Mouse (Mus musculus) hindbrain, embryonic 10.5 days (tissue): Measurements from ENCODE around the gene Foxe1. TPM values are rescaled to one million over a fixed set of nuclear protein-coding genes. Genes with fewer than 3 reads are reported as not detected.

Source experiments
- DNase-seq: peaks from one replicate; pipeline ENCODE4 v3.0.0-alpha.2; 2017; ENCODE audit warnings: low spot score
- H3K27ac ChIP-seq: fragments of 300-500 bp; sonication (generic); 2 replicates; pipeline ENCODE4 v1.5.1; 2016; ENCODE audit warnings: mild to moderate bottlenecking, moderate library complexity
- H3K27me3 ChIP-seq: fragments of 300-500 bp; sonication (generic); 2 replicates; pipeline ENCODE4 v1.6.1; 2016; ENCODE audit warnings: mild to moderate bottlenecking; ENCODE audit not compliant: poor library complexity, insufficient read depth, severe bottlenecking
- H3K36me3 ChIP-seq: fragments of 300-500 bp; sonication (generic); 2 replicates; pipeline ENCODE4 v1.6.1; 2016; ENCODE audit warnings: mild to moderate bottlenecking, moderate library complexity
- H3K4me1 ChIP-seq: fragments of 300-500 bp; sonication (generic); replicated peaks from 2 replicates; pipeline ENCODE4 v1.6.1; 2016; ENCODE audit warnings: mild to moderate bottlenecking
- H3K4me3 ChIP-seq: fragments of 300-500 bp; sonication (generic); 2 replicates; pipeline ENCODE4 v1.5.1; 2016; ENCODE audit warnings: mild to moderate bottlenecking, moderate library complexity
- H3K9me3 ChIP-seq: fragments of 300-500 bp; sonication (generic); 2 replicates; pipeline ENCODE4 v1.6.1; 2016; ENCODE audit warnings: mild to moderate bottlenecking, moderate library complexity
- WGBS: fragments of 180-500 bp; shearing (Covaris S2); methylation state at CpG from one replicate; pipeline ENCODE4 v1.1.7; 2016; 5-methylcytosine and 5-hydroxymethylcytosine counted together
- polyA plus RNA-seq: library from polyadenylated mRNA; unstranded; fragments of >200 nt; fragmentation: Nextera tagmentation; extraction: Ambion mirVana; gene quantifications from 2 replicates; pipeline ENCODE4 v1.2.1, GENCODE M21; 2016

Foxe1 gene
- polyA plus RNA-seq, 1 experiment from 2014 or later = 0.60 TPM

- Histone ChIP-seq H3K9me3 (no peaks in the 10 kb centered on the region), H3K4me1 (no peaks in the 10 kb centered on the region; the same call in 1 of the 2 replicates), H3K27me3 (no peaks in the 10 kb centered on the region), H3K4me3 (peak overlapping the region; percentile 69), H3K27ac (peak overlapping the region; percentile 98), H3K36me3 (peaks cover 23% of the 10 kb centered on the region)
- peak; percentile 50 for DNase-seq
- 3% methylated on average over 24 of the region's 24 CpGs for WGBS
Measured at GRCm38 (mm10) chr4:46389612-46390341, 46.4 kb downstream of the Foxe1 start.

DNA sequence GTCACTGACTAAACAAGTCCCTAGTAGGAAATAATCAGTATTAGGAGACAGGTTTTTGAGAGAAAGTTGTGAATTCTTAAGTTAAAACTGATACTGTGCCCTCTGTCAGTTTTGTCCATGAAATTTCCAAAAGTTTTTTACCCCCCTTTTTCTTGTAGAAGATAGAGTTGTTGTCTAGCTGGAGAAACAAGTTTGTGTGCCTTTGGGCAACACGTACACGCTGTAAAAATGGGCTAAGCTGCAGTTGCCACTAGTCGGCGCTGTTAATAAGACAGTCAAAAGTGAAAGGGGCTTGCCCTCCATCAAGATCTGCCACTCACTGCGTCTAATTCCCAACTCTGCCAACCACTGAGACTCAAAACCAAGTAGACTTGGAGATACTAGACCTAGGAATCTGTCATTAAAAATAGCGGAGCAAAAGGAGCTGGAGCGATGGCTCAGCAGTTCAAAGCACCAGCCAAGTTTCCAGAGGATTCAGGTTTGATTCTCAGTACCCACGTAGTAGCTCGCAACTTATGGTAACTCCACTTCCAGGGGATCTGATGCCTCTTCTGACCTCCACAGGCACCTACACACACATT lies 47.1 kb downstream of the Foxe1 start:
- Histone ChIP-seq H3K36me3 (peaks cover 16% of the 10 kb centered on the region), H3K27ac (peak overlapping the region; percentile 98), H3K4me1 (no peaks in the 10 kb centered on the region; the same call in 1 of the 2 replicates), H3K27me3 (no peaks in the 10 kb centered on the region), H3K4me3 (peak overlapping the region; percentile 69), H3K9me3 (no peaks in the 10 kb centered on the region)
- DNase-seq = peak; percentile 85
- 23% methylated on average over 9 of the region's 9 CpGs for WGBS

DNA sequence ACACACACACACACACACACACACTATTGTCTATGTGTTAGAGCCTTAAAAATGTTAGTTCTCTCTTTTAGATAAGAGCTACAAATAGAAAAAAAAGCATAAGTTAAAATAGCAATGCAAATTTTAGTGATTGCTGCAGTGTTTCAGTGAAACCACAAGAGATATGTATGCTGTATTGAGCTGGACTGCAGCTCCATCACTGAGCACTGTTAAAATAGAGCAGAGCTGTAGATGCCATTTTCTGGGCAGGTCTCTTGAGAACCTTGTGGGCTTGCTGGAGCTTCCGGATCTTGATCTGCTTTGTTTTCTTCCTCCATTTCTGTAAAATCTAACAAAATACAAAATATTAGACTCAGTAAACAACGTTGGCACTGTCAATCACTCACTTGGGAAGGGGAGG lies 51.0 kb downstream of the Foxe1 start:
- Histone ChIP-seq H3K27ac (no peak overlapping the region), H3K4me1 (no peaks in the 10 kb centered on the region; the same call in 1 of the 2 replicates), H3K36me3 (no peaks in the 10 kb centered on the region), H3K9me3 (no peaks in the 10 kb centered on the region), H3K4me3 (no peak overlapping the region), H3K27me3 (0 out of 2 replicates have a peak, but pooled peaks cover 6% of the 10 kb centered on the region)
- no peak for DNase-seq
- WGBS = 78% methylated on average over 2 of the region's 2 CpGs

DNA sequence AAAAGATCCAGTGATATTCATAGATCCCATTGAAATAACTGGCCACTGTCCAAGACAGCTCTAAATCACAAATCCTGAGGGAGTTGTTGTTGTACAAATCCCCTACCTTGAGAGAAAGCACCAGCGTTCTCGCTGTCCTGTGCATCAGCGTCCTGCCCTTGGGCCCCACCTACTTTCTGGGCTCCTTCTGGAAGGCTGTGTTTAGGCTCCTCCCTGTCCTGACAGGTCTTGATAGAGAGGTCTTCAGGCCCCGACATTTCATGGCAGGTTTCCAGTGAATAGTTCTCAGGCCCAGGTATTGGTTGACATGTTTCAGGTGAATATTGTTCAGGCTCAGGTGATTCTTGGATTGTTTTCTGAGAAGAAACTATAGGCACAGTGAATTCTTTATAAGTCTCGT lies 52.3 kb downstream of the Foxe1 start:
- Histone ChIP-seq H3K9me3 (peaks cover 5% of the 10 kb centered on the region; the same call in 1 of the 2 replicates), H3K36me3 (no peaks in the 10 kb centered on the region), H3K27ac (no peak overlapping the region), H3K4me3 (no peak overlapping the region), H3K27me3 (0 out of 2 replicates have a peak, but pooled peaks cover 6% of the 10 kb centered on the region), H3K4me1 (no peaks in the 10 kb centered on the region)
- WGBS = 39% methylated on average over 5 of the region's 5 CpGs
- DNase-seq = no peak

Other genes with a start within 250 kb of the Foxe1 start
- 108 and 123 TPM in 2 replicates for gene Ncbp1, start 205.0 kb upstream of the Foxe1 start, polyA plus RNA-seq
- 57.2 and 64.0 TPM in 2 replicates for gene Tstd2, start 204.9 kb upstream of the Foxe1 start, polyA plus RNA-seq
- gene Xpa, start 147.3 kb upstream of the Foxe1 start, polyA plus RNA-seq = 24.5 and 26.7 TPM in 2 replicates
- 10.4 and 11.9 TPM in 2 replicates for gene Trmo, start 45.8 kb downstream of the Foxe1 start, polyA plus RNA-seq
- 13.2 and 14.3 TPM in 2 replicates for gene Hemgn, start 69.9 kb downstream of the Foxe1 start, polyA plus RNA-seq
- 250 and 377 TPM in 2 replicates for gene Anp32b, start 107.3 kb downstream of the Foxe1 start, polyA plus RNA-seq
- gene Nans, start 145.6 kb downstream of the Foxe1 start, polyA plus RNA-seq = 79.1 and 80.5 TPM in 2 replicates
- 0.94 and 1.2 TPM in 2 replicates for gene Trim14, start 192.5 kb downstream of the Foxe1 start, polyA plus RNA-seq